Mouse (Mus musculus) ovary, postnatal 10 days (tissue): ENCODE data around the gene Pgf.

Source experiments
- DNase-seq: peaks from one replicate; pipeline ENCODE4 v3.0.0; 2022; ENCODE audit warnings: low spot score

Pgf gene

DNA sequence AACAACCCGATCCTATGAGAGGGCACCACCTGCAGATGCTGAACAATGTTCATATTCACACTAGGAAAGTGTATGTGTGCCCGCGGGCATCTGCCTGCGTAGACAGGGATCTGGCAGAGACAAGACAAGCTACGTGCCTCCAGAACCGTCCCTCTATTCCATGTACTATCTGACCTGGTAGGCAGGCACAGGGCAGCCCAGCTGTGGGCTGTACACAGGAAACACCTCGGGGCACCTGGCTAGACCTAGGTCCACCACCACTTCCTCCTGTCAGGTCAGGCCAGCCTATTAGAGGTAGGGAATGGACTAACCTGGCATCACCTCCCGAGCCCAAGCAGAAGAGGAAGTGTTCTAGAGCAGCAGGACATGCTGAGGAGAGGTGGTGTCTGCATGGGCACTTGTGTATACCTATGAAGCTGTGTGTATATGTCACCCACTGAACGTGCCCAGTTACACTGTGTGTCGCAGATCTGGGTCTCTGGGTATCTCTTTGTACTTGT, at the start of gene Pgf:
Gene Pgf (minus strand): TSS at position 51 of the 500 bp plus-strand sequence.
- DNase-seq = no peak

DNA sequence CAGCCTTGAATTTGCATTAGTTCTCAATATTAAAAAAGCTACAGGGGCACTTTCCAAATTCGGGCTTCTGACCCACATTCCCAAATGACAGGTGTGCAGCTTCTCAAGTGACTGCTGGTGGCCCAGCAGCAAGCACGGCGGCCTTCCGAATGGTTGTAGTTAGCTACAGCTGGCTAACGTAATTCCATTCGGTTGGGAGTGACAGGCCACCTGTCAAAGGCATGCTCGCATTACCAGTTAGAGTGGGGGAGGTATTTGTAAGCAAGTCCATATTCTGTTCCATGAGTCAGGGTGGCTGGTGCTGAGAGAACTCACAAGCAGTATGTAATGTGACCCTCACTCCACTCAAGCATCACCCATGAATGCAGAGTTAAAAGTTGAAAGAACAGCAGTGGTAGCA, 49.6 kb upstream of the Pgf start:
- no peak for DNase-seq

DNA sequence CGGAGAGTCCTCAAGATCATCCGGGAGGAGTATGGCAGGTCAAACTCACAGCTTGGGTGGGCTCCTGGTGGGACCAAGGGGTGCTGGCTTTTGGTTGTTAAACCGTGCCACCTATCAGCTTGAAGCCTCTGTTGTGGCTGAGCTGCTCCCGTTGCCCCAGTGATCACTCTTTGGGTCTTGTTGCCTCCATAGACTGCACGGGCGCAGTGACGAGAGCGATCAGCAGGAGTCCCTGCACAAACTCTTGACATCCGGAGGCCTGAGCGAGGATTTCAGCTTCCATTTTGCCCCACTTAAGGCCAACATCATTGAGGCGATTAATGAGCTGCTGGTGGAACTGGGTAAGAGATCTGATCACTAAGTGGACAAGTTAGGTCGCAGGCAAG, 42.3 kb upstream of the Pgf start:
- DNase-seq = no peak

DNA sequence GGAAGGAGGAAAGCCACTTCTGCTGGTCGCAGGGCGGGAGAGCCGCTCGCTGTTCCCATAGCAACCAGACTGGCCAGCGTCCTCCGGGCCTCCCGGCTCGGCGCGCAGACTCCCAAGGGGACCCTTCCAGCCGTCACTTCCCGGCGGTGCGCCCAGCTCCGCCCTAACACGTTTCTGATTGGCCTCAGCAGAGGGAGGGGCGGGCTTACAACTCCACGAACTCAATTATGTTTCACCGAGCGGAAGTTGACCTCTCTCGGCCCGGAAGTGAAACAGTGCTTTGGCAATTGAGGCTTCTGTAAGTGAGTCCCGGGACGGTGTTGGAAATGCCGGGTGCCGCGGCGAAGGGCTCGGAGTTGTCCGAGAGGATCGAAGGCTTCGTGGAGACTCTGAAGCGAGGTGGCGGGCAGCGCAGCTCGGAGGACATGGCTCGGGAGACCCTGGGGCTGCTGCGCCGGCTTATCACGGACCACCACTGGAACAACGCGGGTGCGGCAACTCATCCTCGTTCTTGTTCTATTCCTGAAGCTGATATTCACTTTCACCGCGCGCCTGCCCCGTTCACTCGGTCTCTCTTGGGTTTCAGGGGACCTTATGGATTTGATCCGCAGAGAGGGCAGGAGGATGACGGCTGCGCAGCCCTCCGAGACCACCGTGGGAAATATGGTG, 41.8 kb upstream of the Pgf start, which contains the start of gene Eif2b2:
Gene Eif2b2 (plus strand): TSS at position 246 of the 669 bp plus-strand sequence.
- peak; percentile 97 for DNase-seq

DNA sequence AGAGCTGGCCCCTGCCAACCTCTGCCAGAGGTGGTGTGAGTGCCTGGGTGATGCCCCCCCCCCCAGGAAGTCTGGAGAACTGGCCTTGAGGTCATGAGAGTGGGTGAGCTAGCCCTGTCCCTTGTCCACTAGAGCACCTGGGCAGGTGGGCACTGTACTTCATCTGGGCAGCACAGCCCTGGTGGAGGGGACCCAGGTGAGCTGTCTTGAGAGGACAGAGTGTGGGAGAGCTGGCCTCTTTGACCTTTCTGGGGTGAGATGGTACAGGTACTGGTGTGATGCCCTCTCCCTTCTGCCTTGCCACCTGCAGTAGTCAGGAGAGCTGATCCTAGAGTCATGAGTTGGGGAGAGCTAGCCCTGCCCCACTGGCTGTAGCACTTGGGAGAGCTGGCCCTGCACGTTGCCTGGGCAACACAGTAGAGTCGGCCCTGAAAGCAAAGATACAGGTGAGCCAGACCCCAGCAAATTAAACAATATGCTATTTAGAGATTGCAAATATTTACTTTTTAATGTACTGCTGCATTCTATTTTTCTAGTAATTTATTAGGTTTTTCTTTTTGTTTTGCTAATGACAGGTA, 40.2 kb upstream of the Pgf start:
- no peak for DNase-seq

DNA sequence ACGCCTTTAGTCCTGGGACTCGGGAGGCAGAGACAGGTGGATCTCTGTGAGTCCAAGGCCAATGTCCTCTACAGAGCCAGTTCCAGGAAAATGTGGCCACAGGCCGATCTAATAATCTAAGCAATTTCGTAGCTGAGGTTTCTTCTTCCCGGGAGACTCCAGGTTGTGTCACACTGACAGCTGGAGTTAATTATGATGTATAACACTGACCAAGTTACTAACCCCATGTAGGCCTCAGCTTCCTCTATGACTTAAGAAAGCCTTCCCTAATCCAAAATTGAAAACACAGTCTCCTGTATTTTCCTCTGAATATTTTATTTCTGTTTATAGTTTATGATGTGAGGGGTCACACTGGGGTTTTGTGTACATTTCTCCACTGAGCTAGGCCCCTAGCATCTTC, 37.4 kb upstream of the Pgf start:
- DNase-seq = no peak

DNA sequence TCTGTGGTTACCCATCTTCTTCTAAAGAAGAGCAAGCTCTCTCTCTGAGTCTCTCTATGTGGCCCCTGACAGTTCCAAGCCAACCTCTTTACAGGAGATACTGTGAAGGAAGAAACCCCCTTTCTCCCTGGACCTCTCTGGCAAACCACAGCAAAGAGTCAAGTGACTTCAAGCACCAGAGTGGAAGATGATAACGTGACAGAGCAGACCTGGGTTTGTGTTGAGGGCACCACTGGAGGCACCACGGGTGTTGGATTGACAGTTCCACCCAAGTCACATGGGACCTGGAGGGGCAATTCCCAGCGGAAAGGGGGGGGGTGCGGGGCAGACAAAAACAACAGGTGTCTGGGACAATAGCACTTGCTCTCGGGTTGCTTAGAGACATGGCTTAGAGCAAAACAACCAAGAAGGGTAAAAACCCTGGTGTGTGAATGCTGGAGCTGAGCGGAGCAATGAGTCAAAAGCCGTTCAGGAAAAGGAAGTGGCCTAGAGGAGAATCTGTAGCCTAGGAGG, 31.2 kb upstream of the Pgf start:
- no peak for DNase-seq

DNA sequence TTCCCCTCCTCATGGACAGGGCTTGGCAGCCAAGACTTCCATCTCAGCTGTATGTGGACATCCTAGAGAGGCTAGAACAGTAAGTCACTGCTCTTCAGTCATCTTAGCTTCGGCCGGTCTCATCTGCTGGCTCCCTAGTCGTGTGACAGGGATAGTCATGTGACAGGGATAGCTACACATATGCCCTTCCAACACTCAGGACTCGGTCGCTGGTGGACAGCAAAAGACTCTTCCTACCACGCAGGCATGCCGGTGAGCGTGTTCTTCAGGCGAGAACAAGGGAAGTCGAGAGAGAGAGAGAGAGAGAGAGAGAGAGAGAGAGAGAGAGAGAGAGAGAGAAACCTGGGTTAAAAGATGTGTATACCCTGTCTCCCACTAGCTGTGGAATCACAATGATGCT, 27.8 kb upstream of the Pgf start:
- DNase-seq = no peak

DNA sequence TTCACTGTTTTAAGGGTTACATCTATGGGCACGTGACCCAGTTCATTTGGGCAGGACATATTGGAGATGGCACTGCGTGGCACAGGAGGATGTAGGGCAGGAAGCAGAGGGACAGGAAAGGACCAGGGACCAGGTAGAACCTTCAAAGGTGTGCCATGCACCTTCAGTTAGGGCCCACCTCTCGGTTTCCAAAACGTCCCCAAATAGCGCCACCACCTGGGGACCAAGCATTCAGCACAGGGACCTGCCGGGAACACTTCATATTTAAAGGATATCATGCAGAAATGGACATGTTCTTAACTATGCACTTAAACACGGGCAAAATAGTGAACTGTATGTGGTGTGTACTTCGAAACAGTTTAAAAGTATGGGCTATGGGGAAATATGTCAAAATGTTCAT, 26.5 kb upstream of the Pgf start:
- no peak for DNase-seq

DNA sequence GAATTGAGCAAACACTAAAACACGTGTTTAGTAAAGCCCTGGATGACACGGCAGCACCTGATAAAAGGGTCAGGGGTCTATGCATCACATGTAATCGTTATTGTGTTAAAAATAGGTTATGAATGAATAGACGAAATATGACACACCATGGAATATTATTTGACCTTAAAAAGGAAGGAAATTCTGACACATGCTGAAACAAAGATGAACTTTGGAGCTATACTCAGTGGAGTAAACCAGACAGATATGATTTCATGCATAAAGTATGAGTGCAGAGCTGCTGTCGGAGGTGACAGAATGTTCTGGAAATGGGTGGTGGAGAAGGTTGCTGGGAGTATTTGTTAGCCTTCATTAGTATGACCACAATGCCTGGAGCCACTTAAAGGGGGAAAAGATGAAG, 26.1 kb upstream of the Pgf start:
- DNase-seq = no peak

DNA sequence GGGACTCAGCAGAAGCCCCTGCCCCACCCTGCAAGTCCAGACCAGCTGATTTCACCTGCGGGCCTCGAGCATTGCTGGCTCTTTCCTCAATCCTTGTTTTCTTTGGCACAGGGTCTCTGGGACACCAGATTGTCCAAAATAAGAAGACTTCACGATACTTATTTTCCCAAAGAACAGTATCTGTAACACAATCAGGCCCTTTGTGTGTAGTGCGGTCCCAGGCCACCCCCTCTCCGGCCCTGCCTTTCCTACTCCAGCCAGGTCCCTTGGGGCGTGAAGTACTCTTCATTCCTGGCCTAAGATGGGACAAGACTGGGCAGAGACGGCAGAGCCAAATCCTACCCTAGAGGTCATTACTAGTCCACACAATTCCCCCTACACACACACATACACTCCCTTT, 24.6 kb upstream of the Pgf start:
- no peak for DNase-seq

DNA sequence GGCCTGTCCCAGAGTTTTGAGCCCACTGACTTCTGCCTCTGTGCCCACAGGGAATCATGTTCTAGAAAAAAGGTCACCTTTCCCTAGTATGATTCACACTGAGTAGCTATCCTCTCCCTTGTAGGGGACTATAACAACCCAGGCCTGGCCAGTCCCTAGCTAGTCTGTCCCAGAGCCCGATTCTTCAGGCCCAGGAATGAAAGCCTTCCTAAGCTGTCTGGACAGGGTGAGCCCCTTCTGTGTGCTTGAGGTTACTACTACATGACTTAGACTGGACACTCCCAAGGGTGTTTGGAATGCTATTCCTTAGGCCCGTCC, 24.2 kb upstream of the Pgf start:
- no peak for DNase-seq

DNA sequence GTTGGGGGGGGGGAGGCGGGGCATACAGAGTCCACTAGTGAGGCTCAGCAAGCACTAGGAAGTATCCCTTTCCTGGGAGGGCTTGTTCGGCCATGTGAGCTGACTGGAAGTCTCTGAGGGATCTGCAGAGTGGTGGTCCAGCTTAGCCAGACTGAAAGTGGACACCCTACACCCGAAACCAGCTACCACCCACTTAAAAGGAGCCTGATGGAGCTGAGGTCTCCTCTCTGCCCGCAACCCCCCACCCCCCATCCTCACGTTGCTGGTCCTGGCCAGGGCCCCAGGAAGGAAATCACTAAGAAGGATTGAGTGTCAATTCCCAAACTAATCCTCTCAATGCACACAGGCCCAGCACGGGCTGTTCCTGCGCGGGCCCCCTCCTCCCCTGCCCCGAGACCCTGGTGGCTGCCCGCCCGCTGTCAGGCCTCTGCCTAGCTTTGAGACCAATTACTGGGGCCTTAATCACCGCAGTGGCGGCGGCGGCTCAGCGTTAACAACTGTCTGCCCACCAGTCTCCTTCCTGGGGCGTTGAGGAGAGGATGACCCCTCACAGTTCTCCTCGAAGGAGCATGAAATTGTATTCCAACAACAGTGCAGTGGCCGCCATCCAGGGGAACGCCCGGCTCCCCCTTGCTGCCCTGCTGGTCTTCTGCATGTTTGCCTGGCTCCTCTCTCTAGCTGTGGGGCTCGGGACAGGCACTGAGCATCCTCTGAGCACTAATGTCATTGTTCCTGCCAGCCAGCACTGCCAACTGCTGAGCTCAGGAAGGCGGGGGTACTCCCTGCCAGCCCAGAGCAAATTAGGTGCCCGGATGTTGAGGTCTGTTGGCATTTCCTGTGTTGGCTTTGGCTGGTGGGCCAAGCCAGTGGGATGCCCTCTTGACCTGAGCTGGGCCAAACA, 23.6 kb upstream of the Pgf start:
- no peak for DNase-seq

DNA sequence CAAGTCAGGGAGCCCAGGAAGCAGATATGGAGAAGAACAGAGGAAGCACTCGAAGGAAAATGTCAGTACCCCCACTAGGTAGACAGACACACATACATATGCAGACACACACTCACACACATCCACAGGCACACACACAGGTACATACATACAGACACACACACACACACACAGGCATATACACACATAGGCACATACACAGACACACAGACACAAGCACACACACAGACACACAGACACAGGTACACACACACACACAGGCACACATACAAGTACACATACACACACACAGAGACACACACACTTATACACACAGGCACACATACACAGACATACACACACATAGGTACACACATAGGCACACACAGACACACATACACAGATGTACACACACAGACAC, 22.4 kb upstream of the Pgf start:
- no peak for DNase-seq

DNA sequence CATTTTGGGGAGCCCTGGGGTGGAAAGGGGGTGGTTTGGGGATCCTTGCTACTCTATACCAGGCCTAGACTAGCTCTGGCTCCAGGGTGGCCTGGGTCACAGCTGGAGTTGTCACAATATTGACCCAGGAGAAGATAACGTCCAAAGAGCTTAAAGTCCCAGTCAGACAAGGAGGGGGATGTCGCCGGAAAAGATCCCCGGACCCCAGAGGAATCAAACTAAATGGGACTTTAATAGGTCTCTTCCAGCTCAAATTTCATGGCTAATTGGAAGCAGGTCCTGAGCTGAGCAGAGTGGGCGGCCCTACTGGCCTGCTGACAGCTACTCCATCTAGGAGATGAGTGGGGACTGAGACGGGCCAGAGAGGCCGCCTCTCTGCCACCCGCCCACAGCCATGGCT, 20.3 kb upstream of the Pgf start:
- no peak for DNase-seq

DNA sequence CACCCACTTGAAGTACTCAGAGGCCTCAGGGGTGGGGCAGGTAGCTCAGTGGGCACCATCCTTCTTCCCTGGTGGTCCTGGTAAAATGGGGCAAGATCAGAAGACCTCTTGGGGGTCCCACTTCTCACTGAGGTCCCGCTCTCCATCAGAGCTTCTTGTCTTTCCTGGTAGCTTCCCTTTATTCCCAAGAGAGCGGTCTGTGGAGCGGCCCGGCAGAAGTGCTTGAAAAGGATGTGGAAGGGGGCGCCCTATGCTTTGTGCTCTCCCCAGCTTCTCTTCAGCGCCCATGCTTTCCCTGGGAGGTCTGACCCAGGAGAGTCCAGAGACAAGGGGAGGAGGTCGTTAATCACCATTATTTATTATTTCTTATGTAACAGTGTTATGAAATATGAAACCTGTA, 19.8 kb upstream of the Pgf start:
- no peak for DNase-seq

DNA sequence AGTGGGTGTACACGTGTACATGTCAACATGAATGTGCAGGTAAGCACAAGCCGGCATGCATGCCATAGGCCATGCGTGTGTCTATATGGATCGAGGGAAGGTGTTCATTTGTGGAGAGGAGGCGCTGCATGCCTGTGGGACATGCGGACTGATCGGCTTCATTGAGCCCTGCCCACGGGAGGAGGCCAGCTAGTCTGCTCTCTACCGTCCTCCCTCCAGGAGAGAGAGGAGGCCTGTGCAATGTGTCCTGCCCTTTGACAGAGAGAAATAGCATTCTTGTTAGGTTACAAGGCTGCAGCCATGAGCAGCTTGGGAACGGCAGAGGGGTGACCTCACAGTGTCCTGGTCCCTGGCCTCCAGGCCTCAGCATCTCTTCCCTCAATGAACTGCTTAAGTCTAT, 18.6 kb upstream of the Pgf start:
- DNase-seq = no peak

DNA sequence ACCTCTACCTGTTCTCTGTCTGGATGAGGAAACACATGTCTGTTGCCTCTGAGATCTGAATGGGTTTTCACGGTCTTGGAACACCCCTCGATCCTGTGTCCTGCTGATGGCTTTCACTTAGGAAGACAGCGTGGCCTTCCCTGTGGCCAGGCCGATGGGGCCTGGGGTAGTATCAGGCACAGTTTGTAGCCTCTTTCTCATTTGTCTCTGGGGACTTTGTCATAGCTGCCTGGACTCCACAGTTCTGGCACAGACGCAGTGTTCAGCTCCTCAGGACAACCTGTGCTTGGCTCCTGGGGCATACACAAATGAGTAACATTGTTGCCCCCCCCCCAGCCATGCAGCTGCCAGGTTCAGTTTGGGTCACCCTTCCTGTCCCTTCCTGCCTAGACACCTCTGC, 17.5 kb upstream of the Pgf start:
- DNase-seq = no peak

DNA sequence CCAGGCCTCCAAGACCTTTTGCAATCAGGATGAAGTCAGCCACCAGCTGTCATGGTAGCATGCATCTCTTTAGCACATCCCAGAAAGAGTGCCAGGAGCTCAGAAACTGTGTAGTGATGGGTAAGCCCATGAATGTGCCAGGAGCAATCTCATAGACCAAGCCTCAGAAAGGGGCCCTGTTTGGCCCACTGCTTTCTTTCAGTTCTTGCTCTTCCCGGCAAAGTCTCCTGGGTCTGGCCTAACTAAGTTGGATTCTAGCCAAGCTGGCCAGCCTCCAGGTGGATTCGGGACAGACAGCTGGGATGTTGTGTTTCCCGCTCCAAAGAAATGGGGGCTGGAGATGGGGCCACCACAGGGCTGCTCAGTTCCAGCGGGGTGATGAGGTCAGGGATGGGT, 17.0 kb upstream of the Pgf start:
- peak; percentile 77 for DNase-seq

DNA sequence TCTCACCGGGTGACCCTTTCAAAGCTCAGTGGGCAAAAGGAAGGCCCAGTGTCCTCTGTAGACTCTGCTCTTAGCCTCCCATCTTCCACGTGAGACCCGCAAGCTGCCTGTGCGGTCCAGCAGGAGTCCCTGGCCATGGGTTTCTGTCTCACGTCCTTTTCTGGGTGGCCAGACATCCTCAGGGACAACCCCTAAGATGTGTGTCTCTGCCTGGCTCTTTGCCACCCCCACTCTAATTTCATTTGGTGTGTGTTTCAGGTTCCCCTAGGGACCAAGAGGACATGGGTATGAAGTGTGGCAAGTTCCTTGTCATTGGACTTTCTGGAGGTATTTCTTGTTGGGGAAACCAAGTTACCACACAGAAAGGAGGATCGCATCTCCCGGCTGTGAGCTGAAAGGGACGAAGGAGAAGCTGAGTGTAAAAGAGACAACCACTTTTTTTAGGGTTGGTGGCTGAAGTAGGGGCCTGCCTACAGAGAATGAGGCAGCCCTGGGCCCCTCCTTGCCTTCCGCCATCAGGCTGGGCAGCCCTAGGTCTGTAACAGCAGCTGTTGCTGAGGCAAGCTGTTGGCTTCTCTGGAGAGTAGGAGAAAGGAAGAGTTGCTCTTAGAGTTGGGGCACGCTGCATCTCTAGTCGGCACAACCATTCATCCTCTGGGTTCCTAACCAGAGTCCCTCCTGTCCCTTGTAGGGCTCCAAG, 16.5 kb upstream of the Pgf start:
- DNase-seq = no peak

DNA sequence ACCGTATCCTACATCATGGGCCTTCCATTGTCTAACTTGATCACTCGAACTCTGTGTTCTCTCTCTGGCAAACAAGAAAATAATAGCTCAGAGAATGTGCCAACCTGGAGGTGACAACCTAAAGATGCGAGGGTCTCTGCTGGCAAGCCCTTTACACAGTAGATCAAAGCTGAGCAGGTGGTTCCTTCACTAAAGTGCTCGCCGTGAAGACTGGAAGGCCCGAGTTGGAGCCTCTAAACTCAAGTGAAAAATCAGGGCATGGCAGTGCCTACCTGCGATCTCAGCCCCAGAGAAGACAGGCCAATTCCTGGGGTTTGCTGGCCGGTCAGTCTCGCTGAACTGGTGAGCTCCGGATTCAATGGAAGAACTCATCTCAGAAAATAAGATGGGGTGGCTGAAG, 15.6 kb upstream of the Pgf start:
- no peak for DNase-seq

DNA sequence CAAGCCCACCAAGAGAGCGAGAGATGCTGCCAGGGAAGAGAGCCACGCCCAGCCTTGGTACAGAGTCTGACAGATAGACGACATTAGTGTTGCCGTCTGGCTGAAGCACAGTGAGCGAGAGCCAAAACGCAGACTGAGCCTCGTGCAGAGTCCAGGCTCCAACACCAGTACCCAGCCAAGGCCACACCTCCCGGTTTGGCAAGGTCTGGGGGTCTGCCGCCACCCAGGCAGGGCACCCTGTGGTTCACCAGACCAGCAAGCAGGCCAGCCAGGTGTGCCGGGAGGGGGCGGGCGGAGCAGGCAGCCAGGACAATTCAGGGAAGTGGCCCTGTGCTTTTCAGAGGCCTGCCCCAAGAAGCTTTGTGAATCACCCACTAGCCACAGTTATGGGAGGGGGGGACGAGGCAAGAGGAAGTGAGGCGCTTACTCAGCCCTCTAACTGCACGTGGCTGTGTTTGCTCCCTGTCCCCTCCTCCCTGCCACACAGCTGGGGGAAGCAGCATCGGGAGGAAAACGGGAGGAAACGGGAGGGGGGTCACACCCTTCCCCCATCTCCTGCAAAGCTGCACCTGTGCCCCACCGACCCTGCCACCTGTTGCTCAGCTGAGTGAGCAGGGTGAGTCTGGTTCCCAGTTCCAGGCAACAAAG, 15.0 kb upstream of the Pgf start:
- no peak for DNase-seq
